Mouse (Mus musculus) thymus, adult 2 months (tissue): ENCODE results near the gene Pxmp4. TPM values are rescaled to one million over a fixed set of nuclear protein-coding genes. Genes with fewer than 3 reads are reported as not detected.

Experiments
- DNase-seq: peaks from one replicate; pipeline ENCODE4 v3.0.0; 2021
- H3K27ac ChIP-seq: fragments of 200-500 bp; 2 replicates; pipeline ENCODE4 v1.5.1; 2012; ENCODE audit warnings: low read length, control low read depth; ENCODE audit not compliant: control insufficient read depth, insufficient read depth
- H3K27me3 ChIP-seq: fragments of 200-500 bp; 2 replicates; pipeline ENCODE4 v1.6.1; 2012; ENCODE audit warnings: mild to moderate bottlenecking, low read length, moderate library complexity, mixed read lengths; ENCODE audit not compliant: control insufficient read depth, insufficient read depth
- H3K36me3 ChIP-seq: fragments of 200-500 bp; 2 replicates; pipeline ENCODE4 v1.6.1; 2012; ENCODE audit warnings: mild to moderate bottlenecking, low read length, moderate library complexity; ENCODE audit not compliant: control insufficient read depth, insufficient read depth
- H3K4me1 ChIP-seq: fragments of 200-500 bp; replicated peaks from 2 replicates; pipeline ENCODE4 v1.6.1; 2012; ENCODE audit warnings: low read length; ENCODE audit not compliant: control insufficient read depth, insufficient read depth
- H3K4me3 ChIP-seq: fragments of 200-500 bp; 2 replicates; pipeline ENCODE4 v1.5.1; 2012; ENCODE audit warnings: mild to moderate bottlenecking, low read length, control low read depth, moderate library complexity; ENCODE audit not compliant: control insufficient read depth, insufficient read depth
- CTCF ChIP-seq: fragments of 200-500 bp; IDR thresholded peaks from 2 replicates; pipeline ENCODE4 v1.5.1; 2012; ENCODE audit warnings: mild to moderate bottlenecking, control low read depth, low read length, moderate library complexity, borderline replicate concordance; ENCODE audit not compliant: control insufficient read depth, poor library complexity, insufficient read depth; ENCODE audit errors: extremely low read depth
- POLR2A ChIP-seq: fragments of 200-500 bp; IDR thresholded peaks from 2 replicates; pipeline ENCODE4 v1.6.1; 2012; ENCODE audit warnings: mild to moderate bottlenecking, low read length, control low read depth, moderate library complexity; ENCODE audit not compliant: control insufficient read depth, poor library complexity, insufficient read depth; ENCODE audit errors: extremely low read depth
- WGBS: fragments of 180-500 bp; shearing (Covaris S2); methylation state at CpG from one replicate; pipeline ENCODE4 v1.1.7; 2018; 5-methylcytosine and 5-hydroxymethylcytosine counted together
- polyA plus RNA-seq: library from polyadenylated mRNA; depleted of rRNA; stranded (reverse); fragments of >200 nt; gene quantifications from 2 replicates; pipeline ENCODE4 v1.2.3, GENCODE M21; 2012; rRNA removed

The Pxmp4 gene
- 70.7 and 71.7 TPM in 2 replicates for polyA plus RNA-seq

GRCm38 (mm10) chr2:154603638-154604153 lies at the start of gene Pxmp4:
Pxmp4 (minus strand) TSS chr2:154603708.
- Histone ChIP-seq H3K4me3 (peak within 1 kb of the TSS; percentile 65), H3K4me1 (peaks cover 29% of the 10 kb centered on the region), H3K27ac (peak within 1 kb of the TSS; percentile 96), H3K36me3 (no peaks in the 10 kb centered on the region), H3K27me3 (no peaks in the 10 kb centered on the region)
- WGBS = under 1% methylated on average over 13 of the region's 13 CpGs
- DNase-seq = peak; percentile 98
- TF ChIP-seq POLR2A (peak; percentile 74), CTCF (no peak)

GRCm38 (mm10) chr2:154651363-154651762 lies 47.9 kb upstream of the Pxmp4 start, which contains the start of gene Chmp4b:
Chmp4b (plus strand) TSS chr2:154651705.
- no peak for DNase-seq
- Histone ChIP-seq H3K4me1 (0 out of 2 replicates have a peak, but pooled peaks cover 2% of the 10 kb centered on the region), H3K4me3 (no peak within 1 kb of the TSS), H3K27ac (no peak within 1 kb of the TSS), H3K36me3 (no peaks in the 10 kb centered on the region), H3K27me3 (no peaks in the 10 kb centered on the region)
- TF ChIP-seq POLR2A (no peak), CTCF (no peak)
- 79% methylated on average over 8 of the region's 8 CpGs for WGBS

- TF ChIP-seq POLR2A (no peak), CTCF (no peak)
- H3K27me3 ChIP-seq = no peaks in the 10 kb centered on the region
- WGBS = 95% methylated on average over 3 of the region's 3 CpGs
- no peak overlapping the region for H3K27ac ChIP-seq
- H3K4me3 ChIP-seq = no peak overlapping the region
- no peak for DNase-seq
- 0 out of 2 replicates have a peak, but pooled peaks cover 2% of the 10 kb centered on the region for H3K4me1 ChIP-seq
- no peaks in the 10 kb centered on the region for H3K36me3 ChIP-seq
Observed at GRCm38 (mm10) chr2:154650404-154650803, 46.9 kb upstream of the Pxmp4 start.

- Histone ChIP-seq H3K36me3 (no peaks in the 10 kb centered on the region), H3K4me1 (0 out of 2 replicates have a peak, but pooled peaks cover 2% of the 10 kb centered on the region), H3K27ac (no peak overlapping the region), H3K4me3 (no peak overlapping the region), H3K27me3 (no peaks in the 10 kb centered on the region)
- peak; percentile 32 for DNase-seq
- TF ChIP-seq CTCF (no peak; the same call in 1 of the 2 replicates), POLR2A (no peak)
- WGBS = 47% methylated on average over 3 of the region's 3 CpGs
Observed at GRCm38 (mm10) chr2:154648086-154648485, 44.6 kb upstream of the Pxmp4 start.

- no peak overlapping the region for H3K27ac ChIP-seq
- DNase-seq = no peak
- H3K4me1 ChIP-seq = 0 out of 2 replicates have a peak, but pooled peaks cover 2% of the 10 kb centered on the region
- H3K4me3 ChIP-seq = no peak overlapping the region
- TF ChIP-seq CTCF (no peak), POLR2A (no peak)
- no peaks in the 10 kb centered on the region for H3K27me3 ChIP-seq
- H3K36me3 ChIP-seq = no peaks in the 10 kb centered on the region
- WGBS = 85% methylated on average over 5 of the region's 5 CpGs
Observed at GRCm38 (mm10) chr2:154646634-154647033, 43.1 kb upstream of the Pxmp4 start.

GRCm38 (mm10) chr2:154642712-154643385 lies 39.3 kb upstream of the Pxmp4 start:
- TF ChIP-seq POLR2A = no peak
- no peak for TF ChIP-seq CTCF
- Histone ChIP-seq H3K27me3 (no peaks in the 10 kb centered on the region), H3K4me1 (no peaks in the 10 kb centered on the region), H3K27ac (no peak overlapping the region), H3K4me3 (no peak overlapping the region), H3K36me3 (peaks cover 9% of the 10 kb centered on the region)
- WGBS = 94% methylated on average over 6 of the region's 6 CpGs
- no peak for DNase-seq

GRCm38 (mm10) chr2:154642005-154642459 lies 38.5 kb upstream of the Pxmp4 start:
- WGBS = 98% methylated on average over 9 of the region's 9 CpGs
- DNase-seq = no peak

More at GRCm38 (mm10) chr2:154642005-154642459, 38.5 kb upstream of the Pxmp4 start:
- H3K36me3 ChIP-seq = peaks cover 9% of the 10 kb centered on the region
- H3K4me3 ChIP-seq = no peak overlapping the region
- H3K27me3 ChIP-seq = no peaks in the 10 kb centered on the region
- H3K4me1 ChIP-seq = no peaks in the 10 kb centered on the region
- no peak overlapping the region for H3K27ac ChIP-seq
- no peak for TF ChIP-seq CTCF
- no peak for TF ChIP-seq POLR2A
